Mouse (Mus musculus): Measurements from ENCODE around the gene Xrcc2.

The Xrcc2 gene

GRCm38 (mm10) chr5:25668306-25668705, 37.3 kb downstream of the Xrcc2 start:
- no peak for DNase-seq (ENCODE audit: low spot score)

- no peak for DNase-seq (ENCODE audit: low spot score)
Measured at GRCm38 (mm10) chr5:25666684-25667083, 38.9 kb downstream of the Xrcc2 start.

- no peak for DNase-seq (ENCODE audit: low spot score)
Measured at GRCm38 (mm10) chr5:25666108-25666507, 39.5 kb downstream of the Xrcc2 start.

- DNase-seq (ENCODE audit: low spot score): no peak
Measured at GRCm38 (mm10) chr5:25665516-25665915, 40.1 kb downstream of the Xrcc2 start.

- no peak for DNase-seq (ENCODE audit: low spot score)
Measured at GRCm38 (mm10) chr5:25663165-25663564, 42.5 kb downstream of the Xrcc2 start.

- no peak for DNase-seq (ENCODE audit: low spot score)
Measured at GRCm38 (mm10) chr5:25654578-25654987, 51.0 kb downstream of the Xrcc2 start.

GRCm38 (mm10) chr5:25653377-25653776, 52.2 kb downstream of the Xrcc2 start:
- DNase-seq (ENCODE audit: low spot score): no peak

GRCm38 (mm10) chr5:25652435-25652834, 53.2 kb downstream of the Xrcc2 start:
- DNase-seq (ENCODE audit: low spot score): no peak

- no peak for DNase-seq (ENCODE audit: low spot score)
Measured at GRCm38 (mm10) chr5:25645661-25646364, 59.8 kb downstream of the Xrcc2 start.

GRCm38 (mm10) chr5:25644509-25644908, 61.1 kb downstream of the Xrcc2 start:
- no peak for DNase-seq (ENCODE audit: low spot score)

- DNase-seq (ENCODE audit: low spot score): no peak
Measured at GRCm38 (mm10) chr5:25642741-25643140, 62.9 kb downstream of the Xrcc2 start.

Measured in yolk sac, embryonic 10.5 days (tissue).